Mouse (Mus musculus) stomach, embryonic 14.5 days (tissue): Measurements from ENCODE around the gene Prkch. TPM values are rescaled to one million over a fixed set of nuclear protein-coding genes. Genes with fewer than 3 reads are reported as not detected.
A peak's percentile ranks its signal among the peaks of the same experiment; 100 is the strongest.

ENCODE experiments used
- ATAC-seq: fragments of 200-750 bp; cut with Nextera tagmentation; 2 replicates; pipeline ENCODE4 v1.8.0; 2017; ENCODE audit warnings: low read depth, moderate TSS enrichment; ENCODE audit not compliant: insufficient number of reproducible peaks, insufficient read depth, low FRiP score
- H3K27ac ChIP-seq: fragments of 300-500 bp; sonication (generic); 2 replicates; pipeline ENCODE4 v1.5.1; 2014; ENCODE audit warnings: mild to moderate bottlenecking, low read length, moderate library complexity, mixed read lengths
- H3K27me3 ChIP-seq: fragments of 300-500 bp; sonication (generic); 2 replicates; pipeline ENCODE4 v1.6.1; 2014; ENCODE audit warnings: low read length, control low read depth, mixed read lengths; ENCODE audit not compliant: control insufficient read depth, insufficient read depth
- H3K36me3 ChIP-seq: fragments of 300-500 bp; sonication (generic); 2 replicates; pipeline ENCODE4 v1.6.1; 2014; ENCODE audit warnings: mild to moderate bottlenecking, control low read depth, low read length, moderate library complexity, mixed read lengths; ENCODE audit not compliant: control insufficient read depth, insufficient read depth
- H3K4me1 ChIP-seq: fragments of 300-500 bp; sonication (generic); 2 replicates; pipeline ENCODE4 v1.6.1; 2014; ENCODE audit warnings: low read length, control low read depth, mixed read lengths; ENCODE audit not compliant: control insufficient read depth, insufficient read depth
- H3K4me2 ChIP-seq: fragments of 300-500 bp; sonication (generic); replicated peaks from 2 replicates; pipeline ENCODE4 v1.6.1; 2014; ENCODE audit warnings: low read depth, low read length, control low read depth
- H3K4me3 ChIP-seq: fragments of 300-500 bp; sonication (generic); 2 replicates; pipeline ENCODE4 v1.5.1; 2014; ENCODE audit warnings: low read depth, low read length, control low read depth
- H3K9ac ChIP-seq: fragments of 300-500 bp; sonication (generic); replicated peaks from 2 replicates; pipeline ENCODE4 v1.6.1; 2014; ENCODE audit warnings: low read depth, mild to moderate bottlenecking, control low read depth, low read length, moderate library complexity, mixed read lengths
- H3K9me3 ChIP-seq: fragments of 300-500 bp; sonication (generic); 2 replicates; pipeline ENCODE4 v1.6.1; 2016; ENCODE audit warnings: low read depth, low read length, control low read depth; ENCODE audit not compliant: control insufficient read depth
- WGBS: fragments of 180-500 bp; shearing (Covaris S2); extraction: QIAGEN DNeasy Blood & Tissue Kit; methylation state at CpG from one replicate; pipeline ENCODE4 v1.1.7; 2014; 5-methylcytosine and 5-hydroxymethylcytosine counted together
- polyA plus RNA-seq: library from polyadenylated mRNA; unstranded; fragments of >200 nt; fragmentation: Nextera tagmentation; extraction: Ambion mirVana; gene quantifications from 2 replicates; pipeline ENCODE4 v1.2.1, GENCODE M21; 2014

Gene Prkch
- polyA plus RNA-seq, 1 experiment from 2014 or later = 12.1 TPM

DNA sequence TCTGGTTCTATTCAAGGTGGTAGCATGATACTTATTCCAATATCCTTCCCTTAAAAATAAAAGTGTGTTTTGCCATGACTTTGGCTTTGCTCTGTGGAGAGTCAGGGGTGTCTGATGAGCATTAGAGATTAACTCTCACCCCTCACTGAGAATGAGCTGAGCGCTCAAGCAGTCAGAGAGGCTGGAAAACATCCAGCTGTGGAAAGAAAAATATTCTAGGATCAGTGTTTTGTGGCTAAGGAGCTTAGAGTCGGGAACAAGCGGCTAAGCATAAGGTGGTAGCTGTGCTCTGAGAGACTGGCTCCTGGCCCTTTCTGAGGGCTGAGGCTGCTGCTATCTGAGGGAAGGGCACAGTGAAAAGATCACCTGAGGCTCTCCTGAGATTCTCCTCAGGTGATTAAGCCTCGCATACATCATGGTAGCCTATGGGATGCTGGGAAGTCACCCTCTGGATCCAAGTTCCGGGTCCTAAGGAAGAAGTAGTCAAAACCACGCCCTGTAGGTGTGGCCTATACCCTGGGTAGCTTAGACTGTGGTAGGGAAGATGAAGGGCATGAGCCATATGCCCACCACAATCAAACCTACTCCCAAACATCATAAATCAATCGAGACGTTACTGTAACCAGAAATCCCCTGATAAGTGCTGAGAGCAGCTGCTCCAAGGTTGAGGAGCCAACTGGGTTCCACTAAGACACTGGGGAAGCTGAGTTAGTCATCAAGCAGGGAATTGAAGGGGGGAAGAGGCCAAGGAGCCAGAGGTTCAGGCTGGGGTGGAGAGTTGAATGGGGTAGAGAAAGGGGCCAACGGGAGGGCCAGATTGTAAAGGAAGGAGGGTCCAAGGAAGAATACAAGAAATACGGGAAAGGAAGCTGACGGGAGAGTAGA, 228.7 kb downstream of the Prkch start:
- Histone ChIP-seq H3K27me3 (no peaks in the 10 kb centered on the region), H3K4me2 (no peak overlapping the region), H3K4me3 (no peak overlapping the region), H3K27ac (0 out of 2 replicates have a peak overlapping the region, but pooled peaks have one; percentile 27), H3K9ac (no peak overlapping the region), H3K36me3 (no peaks in the 10 kb centered on the region), H3K4me1 (peaks cover 22% of the 10 kb centered on the region), H3K9me3 (no peaks in the 10 kb centered on the region)
- 54% methylated on average over 11 of the region's 11 CpGs for WGBS
- ATAC-seq = no peak

DNA sequence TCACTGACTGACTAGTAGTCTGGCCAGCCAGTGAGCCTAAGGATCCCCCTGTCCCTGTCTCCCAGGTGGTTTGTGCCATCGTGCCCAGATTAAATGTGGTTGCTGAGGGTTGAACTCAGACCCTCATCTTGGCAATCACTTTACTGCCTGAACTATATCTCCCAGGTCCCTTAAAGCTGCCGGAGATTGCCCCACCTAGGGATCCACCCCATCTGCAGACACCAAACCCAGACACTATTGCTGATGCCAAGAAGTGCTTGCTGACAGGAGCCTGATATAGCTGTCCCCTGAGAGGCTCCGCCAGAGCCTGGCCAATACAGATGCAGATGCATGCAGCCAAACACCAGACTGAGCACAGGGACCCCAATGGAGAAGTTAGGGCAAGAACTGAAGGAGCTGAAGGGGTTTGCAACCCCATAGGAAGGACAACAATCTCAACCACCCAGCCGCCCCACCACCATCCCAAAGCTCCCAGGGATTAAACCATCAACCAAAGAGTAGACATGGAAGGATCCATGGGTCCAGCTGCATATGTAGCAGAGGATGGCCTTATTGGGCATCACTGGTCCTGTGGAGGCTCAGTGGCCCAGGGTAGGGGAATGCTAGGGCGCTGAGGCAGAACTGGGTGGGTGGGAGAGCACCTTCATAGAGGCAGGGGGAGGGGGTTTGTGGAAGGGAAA, 229.6 kb downstream of the Prkch start:
- Histone ChIP-seq H3K27ac (no peak overlapping the region), H3K9me3 (no peaks in the 10 kb centered on the region), H3K36me3 (no peaks in the 10 kb centered on the region), H3K4me1 (peaks cover 22% of the 10 kb centered on the region), H3K4me2 (no peak overlapping the region), H3K9ac (no peak overlapping the region), H3K27me3 (no peaks in the 10 kb centered on the region), H3K4me3 (no peak overlapping the region)
- ATAC-seq = no peak
- WGBS = 91% methylated on average over 5 of the region's 5 CpGs

DNA sequence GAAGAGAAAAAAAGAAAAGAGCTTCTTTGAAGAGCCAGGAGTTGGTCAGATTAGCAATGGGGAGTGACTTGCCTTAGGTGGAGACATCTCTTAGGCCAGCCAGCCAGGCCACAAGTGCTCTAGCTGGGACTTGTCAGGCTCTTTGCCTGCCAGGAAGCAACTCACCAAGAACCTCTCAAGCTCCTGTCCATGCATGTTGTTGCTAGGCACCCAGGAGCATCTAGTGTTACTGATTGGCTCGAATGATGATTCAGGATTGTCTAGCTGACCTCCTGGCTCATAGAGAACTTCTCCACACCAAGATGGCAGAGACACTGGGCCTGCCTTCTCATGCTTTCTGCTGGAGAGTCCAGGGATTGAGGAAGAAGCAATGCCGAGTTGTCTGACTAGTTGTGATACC, 230.3 kb downstream of the Prkch start:
- Histone ChIP-seq H3K4me1 (peaks cover 18% of the 10 kb centered on the region), H3K4me3 (no peak overlapping the region), H3K27ac (no peak overlapping the region), H3K4me2 (no peak overlapping the region), H3K36me3 (no peaks in the 10 kb centered on the region), H3K9ac (no peak overlapping the region), H3K27me3 (no peaks in the 10 kb centered on the region), H3K9me3 (no peaks in the 10 kb centered on the region)
- WGBS = 87% methylated on average over 2 of the region's 2 CpGs
- no peak for ATAC-seq

DNA sequence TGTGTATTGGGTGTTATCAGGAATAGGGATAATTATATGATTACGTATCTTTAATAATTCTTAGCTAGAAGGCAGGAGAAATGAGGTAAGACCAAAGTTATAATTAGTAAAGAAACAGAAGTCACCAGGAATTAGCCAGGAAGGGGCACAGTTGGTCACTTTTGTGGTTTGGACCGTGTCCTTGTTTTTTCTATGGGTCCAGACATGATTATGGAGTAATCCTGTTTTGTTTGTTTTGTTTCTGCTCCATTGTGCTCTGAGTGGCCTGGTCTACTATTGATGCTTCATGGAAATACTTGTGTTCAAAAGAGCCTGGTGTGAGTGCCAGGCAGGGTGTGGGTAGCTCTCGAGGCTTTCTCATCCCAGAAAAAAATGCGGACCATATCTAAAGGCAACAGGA, 230.9 kb downstream of the Prkch start:
- no peak overlapping the region for H3K4me2 ChIP-seq
- H3K27ac ChIP-seq = no peak overlapping the region
- 87% methylated on average over 4 of the region's 4 CpGs for WGBS
- no peaks in the 10 kb centered on the region for H3K27me3 ChIP-seq
- H3K36me3 ChIP-seq = no peaks in the 10 kb centered on the region
- no peaks in the 10 kb centered on the region for H3K9me3 ChIP-seq
- no peak overlapping the region for H3K9ac ChIP-seq
- no peak for ATAC-seq
- peaks cover 12% of the 10 kb centered on the region for H3K4me1 ChIP-seq
- H3K4me3 ChIP-seq = no peak overlapping the region

DNA sequence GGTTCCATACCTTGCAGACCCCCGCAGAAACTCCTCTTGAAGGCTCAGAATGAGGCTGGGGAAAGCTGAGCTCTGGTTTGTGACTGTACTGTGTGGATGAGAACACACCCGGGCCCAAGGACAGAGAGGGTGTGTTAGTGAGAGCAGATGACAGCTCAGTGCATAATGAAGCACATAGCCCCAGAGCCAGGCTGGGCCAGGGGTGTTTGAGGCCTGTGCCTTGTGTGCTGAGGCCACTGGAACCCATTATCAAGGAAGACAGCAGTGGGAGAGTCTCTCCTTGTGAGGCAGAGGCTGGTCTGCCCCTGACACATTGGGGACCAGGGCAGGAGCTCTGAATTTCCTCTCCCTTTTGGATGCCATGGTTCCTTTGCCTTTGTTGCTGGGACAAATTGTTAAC, 231.3 kb downstream of the Prkch start:
- Histone ChIP-seq H3K4me3 (no peak overlapping the region), H3K9ac (no peak overlapping the region), H3K4me1 (peaks cover 11% of the 10 kb centered on the region), H3K27ac (no peak overlapping the region), H3K36me3 (no peaks in the 10 kb centered on the region), H3K27me3 (no peaks in the 10 kb centered on the region), H3K9me3 (no peaks in the 10 kb centered on the region), H3K4me2 (no peak overlapping the region)
- 65% methylated on average over 2 of the region's 2 CpGs for WGBS
- ATAC-seq = no peak

DNA sequence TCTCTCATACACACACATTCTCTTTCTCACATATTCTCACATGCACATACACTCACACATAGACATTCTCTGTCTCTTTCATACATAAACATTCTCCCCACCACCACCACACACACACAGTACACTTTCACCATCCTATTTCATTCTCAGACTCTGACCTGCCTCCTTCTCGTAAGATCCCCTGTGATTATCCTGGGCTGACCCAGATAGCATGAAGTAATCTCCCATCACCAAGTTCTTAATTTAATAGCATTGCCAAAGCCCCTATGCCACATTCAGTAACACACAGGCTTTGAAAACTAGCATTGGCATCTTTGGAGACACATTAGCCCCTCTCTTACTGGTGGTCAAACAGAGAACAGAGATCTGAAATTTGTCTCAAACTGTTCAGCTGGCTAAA, 232.3 kb downstream of the Prkch start:
- 83% methylated on average over 1 of the region's 1 CpGs for WGBS

DNA sequence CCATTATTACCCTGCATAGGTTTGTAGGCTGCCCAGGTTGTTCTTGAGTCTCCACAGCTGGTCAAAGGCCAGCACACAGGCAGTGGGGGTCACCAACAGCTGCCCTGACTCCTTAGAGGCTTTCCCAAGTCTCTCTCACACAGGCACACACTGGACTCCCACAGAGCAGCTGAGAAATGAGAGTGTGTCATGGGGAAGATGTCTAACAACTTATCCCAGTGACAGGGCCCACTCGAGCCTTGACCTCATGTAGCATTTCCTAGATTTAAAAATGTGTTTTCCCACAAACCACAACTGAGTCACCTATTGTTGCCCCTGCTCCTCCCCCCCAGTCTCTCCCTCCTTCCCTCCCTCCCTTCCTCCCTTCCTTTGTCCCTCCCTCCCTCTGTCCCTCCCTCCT, 234.2 kb downstream of the Prkch start:
- 60% methylated on average over 1 of the region's 1 CpGs for WGBS
- ATAC-seq = no peak
- Histone ChIP-seq H3K9me3 (no peaks in the 10 kb centered on the region), H3K4me3 (no peak overlapping the region), H3K36me3 (no peaks in the 10 kb centered on the region), H3K27me3 (no peaks in the 10 kb centered on the region), H3K4me1 (no peaks in the 10 kb centered on the region), H3K9ac (no peak overlapping the region), H3K27ac (no peak overlapping the region), H3K4me2 (no peak overlapping the region)

More for the DNA sequence above, 232.3 kb downstream of the Prkch start:
- Histone ChIP-seq H3K9ac (no peak overlapping the region), H3K4me3 (no peak overlapping the region), H3K27ac (no peak overlapping the region), H3K4me1 (peaks cover 8% of the 10 kb centered on the region), H3K4me2 (no peak overlapping the region), H3K9me3 (no peaks in the 10 kb centered on the region), H3K27me3 (no peaks in the 10 kb centered on the region), H3K36me3 (no peaks in the 10 kb centered on the region)
- no peak for ATAC-seq

DNA sequence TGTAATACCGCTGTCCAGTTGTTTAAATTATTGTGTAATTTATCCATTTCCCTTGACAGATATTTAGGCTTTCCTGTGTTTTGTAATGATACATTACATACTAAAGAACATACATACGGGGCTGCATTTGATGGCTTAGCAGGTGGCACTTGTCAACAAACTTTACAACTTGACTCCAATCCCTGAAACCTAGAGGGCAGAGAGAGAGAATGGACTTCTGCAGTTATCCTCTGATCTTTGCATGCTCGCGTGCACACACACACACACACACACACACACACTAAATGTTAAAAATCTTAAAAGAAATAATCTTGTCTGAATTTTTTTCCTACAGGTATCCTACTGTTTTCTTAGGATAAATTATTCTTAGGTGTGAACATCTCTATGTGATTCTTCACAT, 236.6 kb downstream of the Prkch start:
- WGBS = 48% methylated on average over 4 of the region's 4 CpGs
- H3K27me3 ChIP-seq = no peaks in the 10 kb centered on the region
- no peaks in the 10 kb centered on the region for H3K4me1 ChIP-seq
- no peak overlapping the region for H3K4me3 ChIP-seq
- H3K27ac ChIP-seq = no peak overlapping the region
- no peaks in the 10 kb centered on the region for H3K9me3 ChIP-seq
- no peak overlapping the region for H3K9ac ChIP-seq
- no peaks in the 10 kb centered on the region for H3K36me3 ChIP-seq
- H3K4me2 ChIP-seq = no peak overlapping the region
- ATAC-seq = no peak
